Mouse (Mus musculus) CH12F3 (cell line): ENCODE data around the gene Vps8.

Experiments
- in situ Hi-C: fragments of 300-500 bp; cut with MboI; formaldehyde crosslinking; loops from 2 replicates; pipeline ENCODE4 v1.14.3; 2020; ENCODE audit warnings: low sequenced_read_pairs

Gene Vps8

GRCm38 (mm10) chr16:21615802-21616201, 192.9 kb downstream of the Vps8 start:
- in situ Hi-C loops = no loop called here

- in situ Hi-C loops = no loop called here
Observed at GRCm38 (mm10) chr16:21620630-21621029, 197.7 kb downstream of the Vps8 start.

- in situ Hi-C loops = no loop called here
Observed at GRCm38 (mm10) chr16:21625784-21626634, 203.1 kb downstream of the Vps8 start.

- in situ Hi-C loops = no loop called here
Observed at GRCm38 (mm10) chr16:21627248-21627647, 204.3 kb downstream of the Vps8 start.

- in situ Hi-C loops = no loop called here
Observed at GRCm38 (mm10) chr16:21628061-21628591, 205.2 kb downstream of the Vps8 start.

- in situ Hi-C loops = no loop called here
Observed at GRCm38 (mm10) chr16:21630614-21631013, 207.7 kb downstream of the Vps8 start.

- in situ Hi-C loops = no loop called here
Observed at GRCm38 (mm10) chr16:21631815-21632222, 208.9 kb downstream of the Vps8 start.

GRCm38 (mm10) chr16:21634460-21634859, 211.5 kb downstream of the Vps8 start:
- in situ Hi-C loops = no loop called here

GRCm38 (mm10) chr16:21636156-21636853, 213.4 kb downstream of the Vps8 start:
- in situ Hi-C loops = no loop called here

GRCm38 (mm10) chr16:21637201-21637819, 214.4 kb downstream of the Vps8 start:
- in situ Hi-C loops = no loop called here

- in situ Hi-C loops = no loop called here
Observed at GRCm38 (mm10) chr16:21640766-21641499, 218.0 kb downstream of the Vps8 start.

GRCm38 (mm10) chr16:21641944-21642343, 219.0 kb downstream of the Vps8 start:
- in situ Hi-C loops = no loop called here

- in situ Hi-C loops = no loop called here
Observed at GRCm38 (mm10) chr16:21642906-21643305, 220.0 kb downstream of the Vps8 start.

- in situ Hi-C loops = no loop called here
Observed at GRCm38 (mm10) chr16:21643621-21644041, 220.7 kb downstream of the Vps8 start.

- in situ Hi-C loops = no loop called here
Observed at GRCm38 (mm10) chr16:21644066-21644561, 221.2 kb downstream of the Vps8 start.

- in situ Hi-C loops = no loop called here
Observed at GRCm38 (mm10) chr16:21644574-21644973, 221.7 kb downstream of the Vps8 start.

GRCm38 (mm10) chr16:21645915-21646314, 223.0 kb downstream of the Vps8 start:
- in situ Hi-C loops = no loop called here

- in situ Hi-C loops = no loop called here
Observed at GRCm38 (mm10) chr16:21646496-21646895, 223.6 kb downstream of the Vps8 start.

- in situ Hi-C loops = no loop called here
Observed at GRCm38 (mm10) chr16:21648800-21649199, 225.9 kb downstream of the Vps8 start.

GRCm38 (mm10) chr16:21650289-21650688, 227.4 kb downstream of the Vps8 start:
- in situ Hi-C loops = no loop called here
